Mouse (Mus musculus) B cell, adult 2 months (primary cell): Measurements from ENCODE around the gene Camk1g.
A peak's percentile ranks its signal among the peaks of the same experiment; 100 is the strongest.

Experiments
- DNase-seq, 2 experiments: peaks; one replicate each; pipeline ENCODE4 v3.0.0; 2022

Gene Camk1g

DNA sequence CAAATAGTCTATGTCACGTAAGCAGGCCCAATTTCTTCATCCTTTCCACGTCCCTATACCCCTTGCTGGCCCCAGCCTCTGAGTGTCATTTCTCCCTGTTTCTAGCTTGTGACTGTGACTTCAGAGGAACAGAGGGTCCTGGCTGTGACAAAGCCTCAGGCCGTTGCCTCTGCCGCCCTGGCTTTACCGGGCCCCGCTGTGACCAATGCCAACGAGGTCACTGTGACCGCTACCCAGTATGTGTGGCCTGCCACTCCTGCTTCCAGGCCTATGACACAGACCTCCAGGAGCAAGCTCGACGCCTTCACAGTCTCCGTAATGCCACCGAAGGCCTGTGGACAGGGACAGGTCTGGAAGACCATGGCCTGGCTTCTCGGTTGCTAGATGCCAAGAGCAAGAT is 38.1 kb downstream of the Camk1g start:
- no peak for DNase-seq

DNA sequence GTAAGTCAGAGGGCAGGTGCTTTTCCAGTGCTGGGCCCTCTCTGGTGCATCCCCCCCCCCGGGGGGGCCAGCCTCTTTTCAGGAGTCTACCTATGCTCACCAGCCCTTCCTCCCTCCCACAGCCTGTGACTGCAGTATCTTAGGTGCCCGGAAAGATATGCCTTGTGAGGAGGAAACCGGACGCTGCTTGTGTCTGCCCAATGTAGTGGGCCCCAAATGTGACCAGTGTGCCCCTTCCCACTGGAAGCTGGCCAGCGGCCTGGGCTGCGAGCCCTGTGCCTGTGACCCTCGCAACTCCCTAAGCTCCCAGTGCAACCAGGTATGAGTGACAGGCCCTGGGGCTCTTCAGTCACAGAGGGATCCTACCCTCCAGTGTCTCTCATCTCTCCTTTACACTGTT is 39.5 kb downstream of the Camk1g start:
- no peak for DNase-seq

DNA sequence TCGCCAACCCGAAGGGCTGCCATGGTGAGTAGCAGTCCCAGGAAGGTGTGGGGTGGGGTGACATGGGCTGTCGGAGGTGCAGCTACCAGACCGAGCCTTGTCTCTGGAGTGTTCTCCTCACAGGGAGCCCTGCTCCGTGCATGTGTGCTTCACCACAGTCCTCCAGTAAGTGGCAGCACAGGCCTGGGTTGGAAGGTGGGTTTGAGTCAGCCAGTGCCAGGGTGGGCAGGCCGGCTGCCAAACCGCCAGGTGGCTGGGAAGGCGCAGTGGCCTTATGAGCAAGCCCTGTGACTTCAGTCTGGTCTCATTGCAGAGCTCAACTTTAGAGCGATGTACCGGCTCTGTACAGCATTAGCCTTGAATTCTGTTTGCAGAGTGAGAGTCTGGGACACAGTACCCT is 39.9 kb downstream of the Camk1g start:
- DNase-seq, result peak; percentile 62 to 68

DNA sequence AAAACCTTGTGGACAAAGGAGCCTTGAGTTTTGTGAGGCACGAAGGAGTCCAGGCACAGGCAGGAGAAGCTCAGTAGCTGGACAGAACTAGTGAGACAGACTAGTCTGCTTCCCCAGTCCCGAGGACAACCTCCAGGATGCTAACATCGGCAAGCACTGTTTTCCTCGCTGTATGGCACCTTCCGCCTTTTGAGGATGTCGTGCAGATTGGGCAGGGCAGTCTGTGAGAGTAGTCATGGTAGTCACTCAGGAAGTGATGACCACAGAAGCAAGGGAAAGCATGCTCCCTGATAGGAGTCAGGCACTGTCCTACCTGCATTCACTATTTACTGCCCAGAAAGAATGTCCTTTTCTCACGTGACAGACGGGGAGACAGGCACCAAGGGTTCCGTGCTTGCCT is 40.5 kb downstream of the Camk1g start:
- DNase-seq, result no peak

DNA sequence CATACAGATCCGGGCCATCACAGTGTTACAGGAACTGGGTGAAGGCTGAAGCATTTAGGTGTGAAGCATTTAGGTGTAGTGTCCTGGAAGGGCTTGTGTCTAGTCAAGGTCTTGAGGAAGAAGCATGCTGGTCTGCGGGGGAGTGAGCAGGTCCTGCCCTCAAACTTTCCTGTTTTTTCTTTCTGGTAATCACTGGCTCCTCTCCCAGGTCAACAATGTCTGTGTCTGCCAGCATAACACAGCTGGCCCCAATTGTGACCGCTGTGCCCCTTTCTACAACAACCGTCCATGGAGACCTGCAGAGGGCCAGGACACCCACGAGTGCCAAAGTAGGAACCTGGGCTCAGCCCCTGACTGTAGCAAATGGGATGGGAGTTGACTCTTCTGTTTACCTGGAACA is 42.4 kb downstream of the Camk1g start:
- no peak for DNase-seq

DNA sequence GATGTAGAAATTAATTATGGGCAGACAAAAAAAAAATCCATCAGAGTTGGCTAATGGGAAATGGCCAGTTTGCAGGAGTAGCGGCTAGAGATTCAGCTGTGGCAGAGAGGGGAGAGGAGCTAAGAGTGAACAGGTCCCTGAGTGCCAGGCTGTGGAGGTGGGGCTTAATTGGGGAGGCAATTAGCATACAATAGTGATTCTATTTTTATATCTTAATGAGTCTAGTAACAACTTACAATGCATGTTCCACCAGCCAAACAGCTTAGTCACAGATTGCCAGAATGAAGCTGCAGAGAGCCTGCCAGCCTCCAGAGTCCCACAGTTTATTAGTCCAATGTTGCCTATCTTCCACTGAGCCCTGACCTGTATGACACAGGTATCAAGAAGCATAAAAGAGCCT is 42.9 kb downstream of the Camk1g start:
- no peak for DNase-seq

DNA sequence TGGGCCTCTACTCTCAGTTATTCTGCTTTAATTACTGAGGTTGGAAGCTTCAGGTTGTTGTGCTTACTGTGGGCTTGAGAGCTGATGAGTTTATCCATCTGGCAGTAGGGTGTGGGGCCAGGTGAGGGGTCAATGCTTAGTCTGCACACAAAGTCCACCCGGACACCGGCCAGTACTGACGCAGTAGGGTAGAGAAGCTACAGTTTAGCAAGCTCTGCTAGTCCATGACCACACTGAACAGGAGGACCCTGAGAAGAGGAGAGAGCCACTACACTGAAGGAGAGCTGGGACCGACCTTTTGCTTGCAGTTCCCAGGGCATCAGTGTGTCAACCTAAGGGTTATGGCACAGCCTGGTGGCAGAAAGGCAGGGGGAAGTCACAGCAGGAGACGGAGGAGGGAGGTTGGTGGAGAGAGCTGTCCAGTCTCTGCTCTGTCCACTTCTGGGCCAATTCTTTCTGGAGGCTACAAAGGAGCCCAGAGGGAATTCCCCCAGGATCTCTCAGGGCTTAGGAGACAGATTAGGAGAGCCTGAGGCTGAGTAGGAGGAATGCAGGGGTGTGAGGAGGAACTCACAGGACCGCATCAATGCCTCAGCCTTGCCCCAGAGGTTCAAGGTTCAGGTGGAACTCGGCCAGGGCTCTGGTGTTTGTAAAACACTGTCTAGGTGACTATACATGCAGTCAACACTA is 43.5 kb downstream of the Camk1g start:
- no peak for DNase-seq

DNA sequence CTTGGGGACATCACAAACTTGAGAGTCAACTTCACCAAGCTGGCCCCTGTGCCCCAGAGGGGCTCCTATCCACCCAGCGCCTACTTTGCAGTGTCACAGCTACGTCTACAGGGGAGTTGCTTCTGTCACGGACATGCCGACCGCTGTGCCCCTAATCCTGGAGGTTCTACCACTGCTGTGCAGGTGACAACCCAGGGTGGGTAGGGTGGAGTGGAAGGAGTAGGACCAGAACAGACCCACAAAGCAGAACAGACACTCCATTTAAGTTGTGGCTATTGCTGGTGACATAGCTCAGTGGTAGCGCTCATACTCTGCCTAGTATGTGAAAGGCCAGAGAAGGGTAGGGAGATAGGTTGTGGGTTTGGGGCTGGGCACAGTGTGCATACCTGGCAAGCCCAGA is 44.2 kb downstream of the Camk1g start:
- DNase-seq, result no peak

DNA sequence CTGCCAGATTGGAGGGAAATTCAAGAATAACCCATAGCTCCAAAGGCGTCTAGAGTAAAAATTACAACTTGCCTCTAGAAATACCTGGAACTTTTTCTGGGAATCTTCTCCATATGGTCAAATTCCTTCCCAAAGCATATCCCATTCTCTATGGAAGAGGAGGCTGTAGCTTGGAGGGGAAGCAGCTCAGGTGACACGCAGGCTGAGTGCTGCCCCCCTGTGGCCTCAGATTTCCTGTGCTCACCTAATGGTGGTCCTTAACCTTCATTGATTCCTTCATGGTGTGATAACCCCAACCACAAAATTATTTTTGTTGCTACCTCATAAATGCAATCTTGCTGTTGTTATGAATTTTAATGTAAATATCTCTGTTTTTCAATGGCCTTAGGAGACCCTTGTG is 45.9 kb downstream of the Camk1g start:
- peak; percentile 58 to 66 for DNase-seq

DNA sequence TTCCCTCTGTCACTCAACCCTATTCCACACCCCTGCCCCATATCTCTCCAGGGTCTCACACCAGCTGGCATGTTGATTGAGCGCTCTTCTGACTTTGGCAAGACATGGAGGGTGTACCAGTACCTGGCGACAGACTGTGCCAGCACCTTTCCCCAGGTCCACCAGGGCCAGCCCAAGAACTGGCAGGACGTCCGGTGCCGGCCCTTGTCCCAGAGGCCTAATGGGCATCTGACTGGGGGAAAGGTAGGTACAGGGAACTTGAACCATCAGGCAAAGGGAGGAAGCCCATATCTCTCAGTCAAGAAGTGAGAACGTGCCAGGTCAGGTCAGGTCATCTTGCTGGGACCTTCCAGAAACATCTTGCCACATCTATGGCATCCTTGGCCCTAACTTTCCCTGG is 46.4 kb downstream of the Camk1g start:
- no peak for DNase-seq

DNA sequence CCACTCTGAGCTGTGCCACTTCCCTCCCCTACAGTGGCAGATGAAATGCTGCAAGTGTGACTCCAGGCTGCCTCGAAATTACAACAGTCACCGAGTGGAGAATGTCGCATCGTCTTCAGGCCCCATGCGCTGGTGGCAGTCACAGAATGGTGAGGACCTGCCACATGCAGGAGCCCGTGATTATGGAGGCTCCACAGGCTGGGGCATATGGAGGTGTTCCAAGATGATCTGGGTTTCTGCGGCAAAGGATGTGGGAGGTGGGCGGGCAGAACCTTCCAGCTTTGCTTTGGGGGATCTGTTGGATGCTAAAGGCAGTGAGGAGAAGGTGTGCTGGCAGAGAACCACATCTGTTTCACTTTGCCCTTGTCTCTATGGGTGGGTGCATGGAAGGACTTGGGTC is 49.7 kb downstream of the Camk1g start:
- DNase-seq, result no peak

DNA sequence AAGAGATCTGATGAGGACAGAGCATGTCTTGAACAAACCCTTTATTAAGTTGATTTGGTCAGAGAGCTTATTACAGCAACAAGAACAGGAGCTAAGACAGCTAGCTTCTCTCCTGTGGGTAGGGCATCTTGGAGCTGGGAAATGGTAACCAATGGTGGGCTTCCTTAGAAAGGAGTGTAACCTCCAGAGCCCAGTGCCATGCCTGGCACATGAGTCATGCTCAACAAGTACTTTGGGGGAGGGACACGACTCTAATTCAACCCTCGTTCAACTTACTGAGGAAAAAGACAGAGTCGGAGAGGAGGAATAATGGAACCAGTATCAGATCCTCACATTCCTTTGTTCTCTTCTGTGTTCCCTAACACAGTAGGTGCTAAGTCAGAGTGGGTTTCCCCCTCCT is 50.4 kb downstream of the Camk1g start:
- no peak for DNase-seq

DNA sequence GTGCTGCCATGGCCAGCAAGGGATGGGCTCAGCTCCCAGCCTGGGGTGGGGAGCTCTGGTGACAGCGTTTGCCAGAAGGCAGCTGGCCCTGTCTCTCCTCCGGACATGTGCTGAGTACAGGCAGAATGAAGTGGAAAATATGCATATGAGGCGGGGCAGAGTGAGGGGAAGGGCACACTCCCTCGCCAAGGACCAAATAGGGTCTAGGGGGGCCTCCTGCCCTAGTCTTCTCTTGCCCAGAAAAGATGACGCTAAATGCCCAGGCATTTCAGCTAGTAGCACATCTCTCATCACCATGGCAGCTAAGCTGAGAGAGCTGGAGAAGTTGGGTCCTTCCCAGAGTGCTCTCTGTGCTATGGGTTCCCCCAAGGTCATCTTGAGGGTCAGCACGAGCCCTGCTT is 52.9 kb downstream of the Camk1g start:
- DNase-seq, result no peak

DNA sequence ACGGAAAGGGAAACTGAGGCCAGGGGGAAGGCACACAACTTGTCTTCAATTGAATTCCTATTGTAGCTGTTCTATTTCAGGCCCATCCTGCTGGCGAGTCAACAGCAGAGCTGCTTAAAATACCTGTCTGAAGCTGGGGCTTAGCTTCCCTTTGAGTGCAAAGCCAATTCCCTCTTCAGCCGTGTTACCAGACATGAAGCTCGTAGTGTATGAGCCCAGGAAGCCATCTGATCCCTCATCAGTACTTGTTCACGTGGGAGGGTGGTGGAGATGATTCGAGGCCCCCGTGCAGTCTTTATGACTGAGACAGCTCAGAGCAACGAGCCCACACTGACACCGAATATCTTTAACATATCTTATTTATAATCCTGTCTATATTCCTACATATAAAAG is 53.7 kb downstream of the Camk1g start:
- DNase-seq, result no peak

DNA sequence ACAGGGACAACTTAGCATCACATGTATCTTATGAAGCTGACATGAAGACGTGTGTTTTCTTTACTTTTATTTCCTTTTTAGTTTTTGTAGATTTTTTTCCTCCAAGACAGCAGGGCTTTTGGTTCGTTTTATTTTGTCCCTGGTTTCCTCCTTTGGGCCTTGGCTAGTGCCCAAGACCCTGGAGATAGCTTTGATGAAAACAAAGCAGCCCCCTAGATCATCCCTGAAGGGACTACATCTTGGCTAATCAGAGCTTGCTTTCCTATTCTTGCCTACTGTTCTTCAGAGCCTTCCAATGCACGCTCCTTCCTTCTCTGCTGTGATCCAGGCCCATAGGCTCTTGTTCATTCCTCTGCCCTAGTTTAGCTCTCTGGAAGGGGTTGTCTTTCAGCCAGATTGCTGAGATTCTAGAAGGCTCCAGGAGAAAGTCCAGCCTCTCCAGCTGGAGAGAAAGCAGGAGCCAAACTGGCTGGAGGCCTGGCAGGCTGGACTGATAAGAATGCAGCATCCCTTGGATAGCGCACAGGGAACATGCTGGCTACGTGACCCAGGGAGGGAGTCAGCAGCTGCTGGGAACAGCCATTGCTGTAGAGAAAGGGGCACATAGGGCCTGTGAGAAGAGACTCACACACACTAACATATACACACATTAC is 54.3 kb downstream of the Camk1g start:
- DNase-seq, result no peak

DNA sequence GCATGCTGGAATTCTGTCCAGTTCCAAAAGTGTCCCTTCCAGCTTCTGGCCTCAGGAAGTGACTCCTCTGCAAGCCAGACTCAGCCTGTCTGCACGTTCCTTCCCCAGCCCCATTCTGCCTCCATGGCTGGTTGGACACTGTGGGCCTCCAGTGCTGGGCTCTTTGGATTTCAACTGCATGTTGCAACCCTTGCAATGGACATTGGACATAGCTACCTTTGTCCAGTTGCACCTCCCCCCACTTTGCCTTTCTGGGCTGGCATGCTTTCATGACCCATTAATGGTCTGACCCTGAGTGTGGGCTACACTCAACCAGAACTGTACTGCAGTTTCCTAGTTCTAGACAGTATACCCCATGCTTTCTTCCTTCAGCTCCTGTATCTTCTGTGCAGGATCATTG is 58.5 kb downstream of the Camk1g start:
- no peak for DNase-seq

DNA sequence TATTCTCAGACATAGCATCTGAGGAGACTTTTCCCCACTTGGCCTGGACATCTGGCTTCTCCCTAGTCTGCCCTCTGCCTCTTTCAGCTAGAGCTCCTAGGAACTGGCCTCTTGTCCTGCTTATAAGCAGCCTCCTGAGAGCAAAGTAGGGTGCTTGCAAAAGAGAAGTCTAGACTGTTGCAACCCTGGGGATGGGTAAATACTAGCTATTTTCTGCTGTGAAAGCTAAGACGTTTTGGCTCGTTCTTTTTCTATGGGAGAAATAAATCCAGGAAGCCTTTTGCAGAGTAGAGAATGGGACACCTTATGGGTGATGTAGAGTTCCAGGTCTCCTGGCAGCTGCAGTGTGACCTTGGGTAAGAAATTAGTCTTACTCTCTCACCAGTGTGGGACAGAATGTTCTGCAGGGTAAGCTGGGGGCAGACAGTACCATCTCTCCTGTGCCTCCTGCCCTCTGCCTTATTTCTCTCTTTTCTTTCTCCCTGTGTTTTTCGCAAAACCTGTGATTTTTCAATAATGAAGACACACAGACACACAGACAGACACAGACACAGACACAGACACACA is 59.5 kb downstream of the Camk1g start:
- no peak for DNase-seq

DNA sequence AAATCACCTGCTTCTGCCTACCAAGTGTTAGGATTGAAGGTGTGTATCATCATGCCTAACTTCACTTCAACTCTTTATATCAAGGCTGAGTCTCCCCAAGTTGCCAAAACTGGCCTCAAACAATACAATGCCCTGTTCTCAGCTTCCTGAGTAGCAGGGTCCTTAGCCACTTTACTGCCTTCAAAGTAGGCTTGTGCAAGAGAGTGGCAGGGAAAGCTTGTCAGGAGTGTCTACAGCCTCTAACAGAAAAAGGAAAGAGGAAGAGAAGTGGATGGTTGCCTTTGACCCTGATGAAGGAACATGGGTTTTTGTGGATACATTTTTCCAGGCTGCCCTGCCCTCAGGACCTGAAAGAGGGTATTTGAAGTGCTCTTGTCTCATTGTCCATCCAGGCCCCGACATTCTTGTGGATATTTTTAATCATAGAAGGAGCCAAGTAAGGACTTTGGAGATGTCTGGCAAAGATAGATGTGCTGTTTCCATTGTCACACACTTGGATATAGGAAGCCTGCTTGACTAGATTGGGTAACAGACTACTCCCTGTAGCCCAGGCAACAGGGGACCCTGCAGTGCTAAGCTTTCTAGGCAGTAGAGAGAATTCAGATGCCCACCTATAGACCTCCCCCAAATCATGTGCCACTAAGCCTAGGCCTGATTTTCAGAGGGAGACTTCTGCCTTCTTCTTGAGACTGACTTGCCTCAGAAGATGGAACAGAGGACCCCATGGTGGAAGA is 60.1 kb downstream of the Camk1g start:
- no peak for DNase-seq

DNA sequence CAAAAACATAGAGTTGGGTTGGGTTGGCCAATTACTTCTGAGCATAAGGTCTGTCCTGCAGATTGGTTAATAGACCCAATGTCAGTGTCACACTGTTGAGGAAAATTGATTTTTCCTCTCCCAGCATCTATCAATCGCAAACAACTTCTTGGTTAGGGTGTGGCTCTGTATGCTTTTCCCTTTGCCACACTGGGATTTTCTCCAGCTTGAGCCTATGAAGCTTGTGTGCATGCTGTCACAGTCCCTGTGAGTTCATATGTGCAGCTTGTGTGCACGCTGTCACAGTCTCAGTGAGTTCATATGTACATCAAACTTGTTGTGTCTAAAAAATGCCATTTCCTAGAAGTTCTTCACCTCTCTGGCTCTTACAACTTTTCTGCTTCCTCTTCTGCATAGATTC is 63.3 kb downstream of the Camk1g start:
- DNase-seq, result no peak

DNA sequence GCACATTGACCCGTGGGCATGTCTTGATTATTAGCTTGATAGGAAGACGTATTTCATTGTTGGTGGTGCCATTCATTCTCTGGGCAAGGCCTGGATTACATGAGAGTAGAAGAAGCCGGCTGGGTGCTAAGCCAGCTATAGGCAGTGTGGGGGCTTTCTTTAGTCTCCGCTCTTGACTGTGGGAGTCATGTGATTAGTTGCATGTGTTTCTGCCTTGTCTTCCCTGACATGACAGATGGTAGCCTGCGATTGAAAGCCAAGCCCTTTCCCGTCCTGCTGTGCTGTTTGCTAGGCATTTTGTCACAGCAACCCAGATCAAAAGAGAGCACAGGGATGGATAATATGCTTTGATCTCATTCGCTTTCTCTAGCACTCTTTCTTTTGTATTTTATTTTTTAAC is 64.7 kb downstream of the Camk1g start:
- DNase-seq, result no peak

DNA sequence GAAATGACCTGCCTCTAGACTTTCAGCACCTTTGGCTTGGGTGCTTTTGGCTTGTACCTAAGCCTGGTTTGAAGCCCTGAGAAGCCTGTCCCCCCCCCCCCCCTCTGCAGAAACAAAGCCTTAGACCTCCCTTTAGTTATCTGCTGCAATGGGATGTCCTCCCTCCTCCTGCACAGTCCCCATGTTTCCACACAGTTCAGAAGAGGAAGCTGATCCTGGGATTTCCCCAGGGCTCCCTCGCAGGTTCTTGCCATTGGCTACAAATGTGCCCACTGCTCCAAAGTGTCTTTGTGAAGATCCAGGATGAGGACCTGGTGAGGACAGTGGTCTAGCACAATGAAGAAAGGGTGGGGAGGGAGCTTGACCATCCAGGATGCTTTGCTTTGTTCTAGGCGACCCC is 67.0 kb downstream of the Camk1g start:
- DNase-seq, result no peak

DNA sequence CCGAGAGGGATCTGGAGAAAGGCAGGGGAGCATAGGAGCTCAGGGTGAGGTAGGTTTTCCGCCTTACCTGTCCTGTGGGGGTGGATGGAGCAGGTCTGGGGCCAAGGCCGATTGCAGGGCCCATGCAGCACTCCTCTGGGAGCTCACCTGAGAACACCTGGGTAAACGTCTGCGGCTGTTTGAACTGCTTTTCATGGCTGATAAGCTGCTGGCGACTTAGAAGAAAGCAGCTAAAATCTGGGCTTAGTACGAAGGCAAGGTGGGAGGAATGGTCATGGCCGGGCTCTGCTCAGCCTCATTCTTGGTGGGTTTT is 68.0 kb downstream of the Camk1g start:
- no peak for DNase-seq

DNA sequence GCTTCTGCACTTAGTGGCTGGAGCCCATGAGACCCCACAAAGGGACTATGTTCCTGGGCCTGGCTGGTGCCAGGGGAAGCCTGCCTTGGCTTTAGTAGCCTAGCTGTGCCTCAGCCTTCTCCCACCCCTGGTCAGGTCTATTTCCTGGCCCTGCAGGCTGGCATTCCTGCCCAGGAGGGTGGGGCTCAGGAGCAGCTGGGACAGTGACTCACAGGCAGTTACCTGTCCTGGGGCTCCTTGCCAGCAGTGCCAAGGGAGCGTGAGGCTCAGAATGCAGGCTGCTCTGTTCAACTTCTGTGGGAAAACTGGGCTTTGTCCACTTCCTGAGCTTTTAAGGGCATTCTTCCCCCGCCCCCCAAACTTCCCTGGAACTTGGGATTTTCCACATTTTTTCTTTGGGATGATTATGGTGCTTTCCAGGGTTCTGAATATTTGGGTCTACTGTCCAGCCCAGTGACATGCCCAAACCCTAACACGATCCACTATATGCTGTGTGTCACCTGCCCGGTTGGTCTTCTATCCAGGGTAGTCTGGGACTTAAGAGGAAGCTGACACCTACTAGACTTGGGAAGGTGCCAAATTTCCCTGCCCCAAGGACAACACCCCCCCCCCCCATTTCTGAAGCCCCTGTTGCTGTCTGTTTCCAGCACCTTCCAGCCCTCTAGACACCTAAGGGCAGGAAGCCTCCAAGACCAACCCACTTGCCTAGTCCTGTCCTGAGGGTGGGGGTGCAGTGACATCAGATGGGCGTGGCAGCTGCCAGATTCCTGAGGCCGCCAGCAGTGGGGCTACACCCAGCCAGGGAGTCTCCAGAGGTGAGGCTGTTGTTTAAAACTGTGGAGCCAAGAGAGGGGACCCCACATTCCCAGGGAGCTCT is 68.6 kb downstream of the Camk1g start:
- no peak for DNase-seq
